Mouse (Mus musculus) spleen, adult 2 months (tissue): ENCODE results near the gene Larp4b. TPM values are rescaled to one million over a fixed set of nuclear protein-coding genes. Genes with fewer than 3 reads are reported as not detected.

ENCODE experiments used
- DNase-seq, 2 experiments: peaks; one replicate each; pipeline versions ENCODE4 v3.0.0 to v3.0.0-alpha.2; 2012 to 2021; ENCODE audit warnings: low spot score in 2 of 2, low read depth in 1 of 2
- H3K27ac ChIP-seq: fragments of 200-500 bp; 2 replicates; pipeline ENCODE4 v1.5.1; 2012; ENCODE audit warnings: low read length, inconsistent platforms; ENCODE audit not compliant: insufficient read depth
- H3K27me3 ChIP-seq: fragments of 200-500 bp; 2 replicates; pipeline ENCODE4 v1.6.1; 2012; ENCODE audit warnings: mild to moderate bottlenecking, moderate library complexity, low read length, inconsistent platforms; ENCODE audit not compliant: control insufficient read depth, insufficient read depth
- H3K36me3 ChIP-seq: fragments of 200-500 bp; 2 replicates; pipeline ENCODE4 v1.6.1; 2012; ENCODE audit warnings: mild to moderate bottlenecking, low read length, inconsistent platforms; ENCODE audit not compliant: control insufficient read depth, insufficient read depth
- H3K4me1 ChIP-seq: fragments of 200-500 bp; 2 replicates; pipeline ENCODE4 v1.6.1; 2011; ENCODE audit warnings: inconsistent platforms; ENCODE audit not compliant: control insufficient read depth, insufficient read depth, insufficient read length
- H3K4me3 ChIP-seq: fragments of 200-500 bp; 2 replicates; pipeline ENCODE4 v1.5.1; 2011; ENCODE audit warnings: mild to moderate bottlenecking, inconsistent platforms; ENCODE audit not compliant: insufficient read depth, insufficient read length; ENCODE audit errors: extremely low read depth
- CTCF ChIP-seq: fragments of 200-500 bp; IDR thresholded peaks from 2 replicates; pipeline ENCODE4 v1.5.1; 2011; ENCODE audit warnings: mild to moderate bottlenecking, inconsistent platforms; ENCODE audit not compliant: insufficient read depth, insufficient read length, insufficient replicate concordance; ENCODE audit errors: extremely low read depth
- POLR2A ChIP-seq: fragments of 200-500 bp; IDR thresholded peaks from 2 replicates; pipeline ENCODE4 v1.6.1; 2011; ENCODE audit warnings: low read depth, low read length, inconsistent platforms
- WGBS: fragments of 180-500 bp; shearing (Covaris S2); methylation state at CpG from one replicate; pipeline ENCODE4 v1.1.7; 2018; 5-methylcytosine and 5-hydroxymethylcytosine counted together
- polyA plus RNA-seq: library from polyadenylated mRNA; depleted of rRNA; stranded (reverse); fragments of >200 nt; gene quantifications from 2 replicates; pipeline ENCODE4 v1.2.3, GENCODE M21; 2012; rRNA removed

The Larp4b gene
- polyA plus RNA-seq, 1 experiment, result 11.8 TPM

DNA sequence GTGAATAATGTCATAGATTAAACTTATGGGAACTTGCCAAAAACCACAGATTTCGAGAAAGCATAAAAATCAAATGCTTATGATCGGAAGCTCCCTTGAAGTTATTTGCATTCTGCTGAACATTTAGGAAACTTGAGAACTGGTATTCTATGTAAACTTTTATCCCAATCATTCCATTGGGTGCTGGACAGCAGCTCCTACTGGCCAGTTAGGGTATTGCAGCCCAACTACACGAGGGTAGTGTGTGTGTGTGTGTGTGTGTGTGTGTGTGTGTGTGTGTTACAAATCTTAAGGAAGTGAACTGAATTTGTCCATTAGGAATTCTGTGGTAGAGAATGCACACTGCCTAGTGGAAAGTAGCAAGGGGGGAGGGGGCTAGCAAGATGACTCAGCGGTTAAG lies 101.0 kb downstream of the Larp4b start:
- WGBS, result 81% methylated on average over 4 of the region's 4 CpGs
- Histone ChIP-seq H3K27me3 (no peaks in the 10 kb centered on the region), H3K36me3 (no peaks in the 10 kb centered on the region), H3K4me1 (no peaks in the 10 kb centered on the region), H3K4me3 (no peak overlapping the region), H3K27ac (no peak overlapping the region)
- TF ChIP-seq CTCF (no peak), POLR2A (no peak)
- no peak for DNase-seq

DNA sequence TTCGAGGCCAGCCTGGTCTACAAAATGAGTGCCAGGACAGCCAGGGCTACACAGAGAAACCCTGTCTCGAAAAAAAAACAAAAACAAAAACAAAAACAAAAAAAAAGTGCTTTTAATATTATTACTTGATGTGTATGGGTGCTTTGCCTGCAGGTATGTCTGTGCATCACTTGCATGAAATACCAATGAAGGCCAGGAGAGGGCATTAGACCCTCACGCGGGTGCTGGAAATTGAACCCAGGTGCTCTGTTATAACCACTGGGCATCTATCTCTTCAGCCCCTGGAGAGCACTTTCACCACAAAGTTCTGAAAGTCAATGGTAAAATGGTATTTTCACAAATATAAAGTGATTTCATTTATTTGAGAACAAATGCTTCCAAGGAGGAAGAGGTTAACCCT lies 101.9 kb downstream of the Larp4b start:
- Histone ChIP-seq H3K27me3 (no peaks in the 10 kb centered on the region), H3K36me3 (no peaks in the 10 kb centered on the region), H3K4me3 (no peak overlapping the region), H3K4me1 (no peaks in the 10 kb centered on the region), H3K27ac (no peak overlapping the region)
- no peak for TF ChIP-seq POLR2A
- TF ChIP-seq CTCF, result no peak
- WGBS, result 62% methylated on average over 4 of the region's 4 CpGs
- no peak for DNase-seq

DNA sequence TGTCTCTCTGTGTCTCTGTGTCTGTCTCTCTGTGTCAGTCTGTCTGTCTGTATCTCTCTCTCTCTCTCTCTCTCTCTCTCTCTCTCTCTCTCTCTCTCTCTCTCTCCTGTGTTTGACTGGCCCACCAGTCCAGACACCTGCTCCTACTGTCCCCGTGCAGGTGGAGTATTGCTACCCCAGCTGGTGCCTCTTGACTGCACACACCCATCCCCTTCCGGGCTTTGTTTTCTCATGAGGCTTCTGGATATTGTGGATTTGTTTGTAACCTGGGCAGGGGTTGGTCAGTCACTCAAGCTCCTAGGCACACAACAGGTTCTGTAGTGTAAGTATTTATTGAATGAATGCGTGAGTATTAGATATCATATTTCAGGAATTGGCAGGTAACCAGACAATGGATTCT lies 104.4 kb downstream of the Larp4b start:
- WGBS, result 78% methylated on average over 3 of the region's 3 CpGs
- no peaks in the 10 kb centered on the region for H3K27me3 ChIP-seq
- H3K36me3 ChIP-seq, result no peaks in the 10 kb centered on the region
- TF ChIP-seq POLR2A (no peak), CTCF (no peak)
- H3K27ac ChIP-seq, result no peak overlapping the region
- H3K4me3 ChIP-seq, result no peak overlapping the region
- H3K4me1 ChIP-seq, result no peaks in the 10 kb centered on the region
- DNase-seq, result no peak

DNA sequence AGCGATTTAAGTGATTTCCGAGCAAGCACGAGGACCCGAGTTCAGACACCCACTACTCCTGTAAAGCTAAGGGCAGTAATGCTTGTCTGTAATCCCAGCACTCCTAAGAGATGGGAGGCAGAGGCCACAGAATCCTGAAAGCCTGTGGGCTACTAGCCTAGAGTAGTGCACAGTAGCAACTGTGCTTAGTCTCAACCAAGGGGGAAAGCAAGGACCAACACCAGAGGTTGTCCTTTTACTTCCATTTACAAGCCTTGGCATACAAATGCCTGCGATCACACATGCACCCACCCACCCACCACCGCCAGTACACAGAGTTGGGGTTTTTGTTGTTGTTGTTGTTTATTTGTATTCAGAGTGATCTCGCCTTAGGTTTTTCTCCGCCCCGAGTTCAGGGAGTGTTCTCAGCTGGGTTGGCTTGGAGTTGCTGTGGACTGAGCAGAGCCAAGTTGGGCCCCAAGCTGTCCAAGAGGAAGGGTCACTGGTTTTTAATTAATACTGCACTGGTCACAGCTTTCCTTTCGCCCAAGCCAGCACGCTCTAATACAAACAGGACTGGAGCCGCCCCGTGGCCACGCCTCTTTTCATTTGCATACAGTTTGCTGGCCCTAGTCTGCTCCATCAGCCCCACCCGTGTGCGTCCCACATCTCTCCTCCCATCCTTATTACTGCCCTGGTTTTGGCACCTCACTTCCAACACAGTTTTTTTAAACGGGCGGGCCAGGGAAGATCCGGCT lies 105.2 kb downstream of the Larp4b start:
- no peak for DNase-seq
- Histone ChIP-seq H3K27me3 (no peaks in the 10 kb centered on the region), H3K4me3 (no peak overlapping the region), H3K36me3 (no peaks in the 10 kb centered on the region), H3K27ac (no peak overlapping the region), H3K4me1 (no peaks in the 10 kb centered on the region)
- 49% methylated on average over 19 of the region's 19 CpGs for WGBS
- TF ChIP-seq CTCF (no peak), POLR2A (no peak)

DNA sequence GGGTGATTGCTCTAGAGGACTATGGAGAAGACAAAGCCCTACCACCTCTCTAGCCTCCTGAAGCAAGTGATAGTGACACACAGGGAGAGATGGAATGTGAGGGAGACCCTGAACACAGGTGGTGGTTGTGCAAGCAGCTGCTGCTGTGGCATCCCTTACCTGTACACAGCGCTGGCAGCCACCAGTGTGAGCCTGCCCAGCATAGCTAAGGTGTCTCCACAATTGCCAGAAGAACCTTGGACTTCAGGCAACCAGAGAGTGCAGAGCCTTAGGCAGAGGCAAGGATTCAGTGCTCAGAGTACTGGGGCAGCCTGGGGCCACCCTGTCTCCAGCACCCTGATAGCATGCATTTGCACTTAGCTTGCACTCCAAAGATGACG lies 105.8 kb downstream of the Larp4b start:
- TF ChIP-seq POLR2A (no peak), CTCF (no peak)
- 47% methylated on average over 2 of the region's 2 CpGs for WGBS
- DNase-seq, result no peak
- no peaks in the 10 kb centered on the region for H3K36me3 ChIP-seq
- H3K27me3 ChIP-seq, result no peaks in the 10 kb centered on the region
- no peak overlapping the region for H3K4me3 ChIP-seq
- no peaks in the 10 kb centered on the region for H3K4me1 ChIP-seq
- no peak overlapping the region for H3K27ac ChIP-seq

DNA sequence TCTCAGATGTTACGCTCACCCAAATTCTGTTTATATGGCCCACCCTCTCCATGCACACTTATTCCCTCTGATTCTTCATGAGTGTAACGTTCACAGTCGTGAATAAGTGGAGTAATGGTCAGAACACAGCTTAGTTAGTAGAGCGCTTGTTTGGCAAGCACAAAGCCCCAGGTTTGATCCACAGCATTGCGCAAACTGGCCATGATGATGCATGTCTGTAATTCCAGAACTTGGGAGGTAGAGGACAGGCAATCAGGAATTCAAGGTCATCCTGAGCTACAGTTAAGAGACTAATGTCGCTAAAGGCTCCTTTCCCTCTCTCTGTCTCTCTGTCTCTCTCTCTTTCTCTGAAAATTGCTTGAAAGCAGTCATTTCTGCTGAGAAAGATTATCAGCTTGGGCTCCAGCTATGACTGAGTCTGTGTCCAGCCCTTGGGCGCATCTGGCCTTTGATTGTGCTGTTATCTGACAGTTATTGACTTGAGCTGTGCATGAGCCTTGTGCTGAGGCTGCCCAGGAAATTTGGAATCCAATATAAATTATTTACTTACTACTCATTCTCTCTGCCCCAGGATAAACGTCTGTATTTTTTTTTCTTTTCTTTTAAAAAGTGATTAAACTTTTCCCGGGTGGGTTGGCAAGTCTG lies 129.2 kb downstream of the Larp4b start:
- no peaks in the 10 kb centered on the region for H3K27me3 ChIP-seq
- H3K27ac ChIP-seq, result no peak overlapping the region
- no peaks in the 10 kb centered on the region; the same call in 1 of the 2 replicates for H3K4me1 ChIP-seq
- WGBS, result 83% methylated on average over 9 of the region's 9 CpGs
- no peak for DNase-seq
- no peaks in the 10 kb centered on the region for H3K36me3 ChIP-seq
- no peak overlapping the region for H3K4me3 ChIP-seq
- TF ChIP-seq POLR2A, result no peak
- no peak for TF ChIP-seq CTCF

Other genes starting within 250 kb of the Larp4b start
- gene Wdr37, start 222.0 kb upstream of the Larp4b start, polyA plus RNA-seq, result 11.3 and 18.5 TPM in 2 replicates
- gene Idi1, start 208.4 kb upstream of the Larp4b start, polyA plus RNA-seq, result 3.5 and 4.3 TPM in 2 replicates
- gene Gm9745, start 145.7 kb upstream of the Larp4b start, polyA plus RNA-seq, result not detected in 2 replicates
- not detected in 2 replicates for gene Idi2, start 141.0 kb upstream of the Larp4b start, polyA plus RNA-seq
- 5.5 and 6.3 TPM in 2 replicates for gene Gtpbp4, start 97.8 kb upstream of the Larp4b start, polyA plus RNA-seq
- 2.3 and 2.8 TPM in 2 replicates for gene Dip2c, start 182.6 kb downstream of the Larp4b start, polyA plus RNA-seq